Mouse (Mus musculus): Measurements from ENCODE around the gene Tpp2.

- TF ChIP-seq CTCF (IDR thresholded peaks at IDR 0.05; ENCODE audit: borderline replicate concordance, control insufficient read depth, extremely low read depth, insufficient read depth, low read length, poor library complexity) (no peak), POLR2A (IDR thresholded peaks at IDR 0.05; ENCODE audit: control insufficient read depth, extremely low read depth, insufficient read depth, low read length, poor library complexity) (no peak)
Observed at GRCm38 (mm10) chr1:43916854-43917253, 16.6 kb upstream of the Tpp2 start.
